Mouse (Mus musculus) liver, embryonic 12.5 days (tissue): ENCODE results near the gene Tars. TPM values are rescaled to one million over a fixed set of nuclear protein-coding genes. Genes with fewer than 3 reads are reported as not detected.

Experiments
- ATAC-seq: fragments of 200-750 bp; cut with Nextera tagmentation; 2 replicates; pipeline ENCODE4 v1.8.0; 2017; ENCODE audit warnings: moderate number of reproducible peaks, mild to moderate bottlenecking, moderate library complexity
- H3K27ac ChIP-seq: fragments of 300-500 bp; sonication (generic); 2 replicates; pipeline ENCODE4 v1.5.1; 2016; ENCODE audit warnings: mild to moderate bottlenecking
- H3K27me3 ChIP-seq: fragments of 300-500 bp; sonication (generic); replicated peaks from 2 replicates; pipeline ENCODE4 v1.6.1; 2016; ENCODE audit warnings: mild to moderate bottlenecking, moderate library complexity
- H3K36me3 ChIP-seq: fragments of 300-500 bp; sonication (generic); 2 replicates; pipeline ENCODE4 v1.6.1; 2016; ENCODE audit warnings: mild to moderate bottlenecking, moderate library complexity
- H3K4me1 ChIP-seq: fragments of 300-500 bp; sonication (generic); 2 replicates; pipeline ENCODE4 v1.6.1; 2016
- H3K4me2 ChIP-seq: fragments of 300-500 bp; sonication (generic); 2 replicates; pipeline ENCODE4 v1.6.1; 2016; ENCODE audit warnings: mild to moderate bottlenecking, moderate library complexity
- H3K4me3 ChIP-seq: fragments of 300-500 bp; sonication (generic); 2 replicates; pipeline ENCODE4 v1.5.1; 2016; ENCODE audit warnings: mild to moderate bottlenecking, moderate library complexity
- H3K9ac ChIP-seq: fragments of 300-500 bp; sonication (generic); 2 replicates; pipeline ENCODE4 v1.6.1; 2016; ENCODE audit warnings: mild to moderate bottlenecking, moderate library complexity
- H3K9me3 ChIP-seq: fragments of 300-500 bp; sonication (generic); replicated peaks from 2 replicates; pipeline ENCODE4 v1.6.1; 2016; ENCODE audit warnings: mild to moderate bottlenecking, moderate library complexity
- WGBS: fragments of 180-500 bp; shearing (Covaris S2); methylation state at CpG from one replicate; pipeline ENCODE4 v1.1.7; 2016; ENCODE audit not compliant: insufficient replicate concordance; 5-methylcytosine and 5-hydroxymethylcytosine counted together
- polyA plus RNA-seq: library from polyadenylated mRNA; unstranded; fragments of >200 nt; fragmentation: Nextera tagmentation; extraction: Ambion mirVana; gene quantifications from 2 replicates; pipeline ENCODE4 v1.2.1, GENCODE M21; 2016

Gene Tars
- polyA plus RNA-seq, 1 experiment from 2014 or later, result 70.5 TPM

DNA sequence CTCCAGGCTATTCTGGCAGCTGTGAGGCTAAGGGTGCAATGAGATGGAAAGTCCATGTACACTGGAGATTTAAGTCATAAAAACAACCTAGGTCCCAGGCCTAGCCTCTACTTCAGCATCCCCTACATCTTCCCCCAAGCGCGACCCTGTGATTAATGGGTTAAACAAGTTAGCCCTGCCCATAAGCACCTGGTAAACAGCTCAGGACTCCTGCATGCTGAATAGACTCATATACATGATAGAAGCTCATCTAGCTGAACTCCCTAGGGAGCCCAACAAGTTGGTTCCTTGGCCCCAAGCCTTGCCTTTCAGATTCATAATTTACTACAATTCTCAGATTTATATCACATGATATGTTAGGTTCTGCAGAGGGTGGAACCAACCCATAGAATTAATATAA is 42.0 kb downstream of the Tars start:
- ATAC-seq, result no peak
- no peak overlapping the region for H3K4me3 ChIP-seq
- no peaks in the 10 kb centered on the region for H3K27me3 ChIP-seq
- H3K9ac ChIP-seq, result no peak overlapping the region
- H3K9me3 ChIP-seq, result no peaks in the 10 kb centered on the region
- H3K4me2 ChIP-seq, result no peak overlapping the region
- 86% methylated on average over 2 of the region's 2 CpGs for WGBS
- no peaks in the 10 kb centered on the region for H3K36me3 ChIP-seq
- H3K4me1 ChIP-seq, result no peaks in the 10 kb centered on the region
- H3K27ac ChIP-seq, result no peak overlapping the region

DNA sequence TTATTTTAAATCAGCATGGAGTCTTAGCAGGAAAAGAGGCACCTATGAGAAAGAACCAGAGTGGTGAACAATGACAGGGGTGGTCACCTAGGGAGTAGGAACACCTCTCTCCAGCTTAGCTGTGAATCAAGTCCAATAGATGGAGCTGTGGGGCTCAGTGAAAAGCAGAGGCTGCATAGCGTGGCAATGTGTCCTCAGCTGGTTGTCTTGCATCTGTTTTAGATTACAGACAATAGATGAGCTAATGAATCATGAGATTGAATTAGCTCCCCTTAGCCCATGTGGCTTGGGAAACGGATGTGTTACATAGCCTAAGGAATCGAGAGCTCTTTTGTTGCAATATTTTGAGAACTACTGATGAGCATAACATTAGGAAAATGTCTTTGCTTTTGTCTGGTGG is 43.6 kb downstream of the Tars start:
- no peak for ATAC-seq
- Histone ChIP-seq H3K27ac (no peak overlapping the region), H3K9me3 (no peaks in the 10 kb centered on the region), H3K36me3 (no peaks in the 10 kb centered on the region), H3K4me3 (no peak overlapping the region), H3K4me1 (no peaks in the 10 kb centered on the region), H3K9ac (no peak overlapping the region), H3K27me3 (no peaks in the 10 kb centered on the region), H3K4me2 (no peak overlapping the region)
- WGBS, result 57% methylated on average over 3 of the region's 3 CpGs

DNA sequence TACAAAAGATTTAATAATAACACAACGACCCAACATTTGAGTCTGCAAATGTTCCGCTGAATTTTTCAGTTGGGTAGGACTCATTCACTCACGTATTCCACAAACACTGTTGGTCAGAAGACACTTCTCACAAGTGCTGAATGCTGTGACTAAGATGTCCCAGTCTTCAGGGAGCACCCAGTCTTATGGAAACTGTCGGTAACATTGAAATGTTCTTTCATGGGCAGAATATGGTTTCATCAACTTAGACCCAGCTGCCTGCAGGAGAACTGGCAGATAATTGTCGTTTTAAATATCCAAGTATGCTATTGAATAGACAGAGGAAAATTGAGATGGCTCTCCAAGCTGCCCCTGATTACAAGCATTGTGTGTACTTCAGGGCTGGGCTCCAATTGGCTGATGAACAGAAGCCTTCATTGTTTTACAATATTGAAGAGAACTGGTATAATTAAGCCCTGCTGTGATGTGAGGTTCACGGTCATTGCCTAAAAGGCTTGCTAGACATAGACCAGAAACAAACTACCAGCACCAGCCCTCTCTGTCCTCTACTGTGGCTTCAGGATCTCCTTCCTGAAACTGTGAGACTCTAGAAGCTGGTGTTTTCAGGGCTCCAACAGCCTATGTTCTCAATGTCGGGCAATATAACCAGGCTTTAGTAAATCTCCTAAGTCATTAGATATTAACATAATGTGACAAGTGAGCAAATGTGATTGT is 59.8 kb downstream of the Tars start:
- 73% methylated on average over 7 of the region's 7 CpGs for WGBS
- ATAC-seq, result no peak

More for the DNA sequence above, 59.8 kb downstream of the Tars start:
- H3K27ac ChIP-seq, result no peak overlapping the region
- H3K4me2 ChIP-seq, result no peak overlapping the region
- H3K4me3 ChIP-seq, result no peak overlapping the region
- H3K9ac ChIP-seq, result no peak overlapping the region
- H3K4me1 ChIP-seq, result no peaks in the 10 kb centered on the region
- no peaks in the 10 kb centered on the region for H3K9me3 ChIP-seq
- no peaks in the 10 kb centered on the region for H3K36me3 ChIP-seq
- H3K27me3 ChIP-seq, result no peaks in the 10 kb centered on the region
